Mouse (Mus musculus): Measurements from ENCODE around the gene F7. TPM values are rescaled to one million over a fixed set of nuclear protein-coding genes. Genes with fewer than 3 reads are reported as not detected.

The F7 gene
- polyA plus RNA-seq, 1 experiment from 2014 or later = 0.10 TPM

DNA sequence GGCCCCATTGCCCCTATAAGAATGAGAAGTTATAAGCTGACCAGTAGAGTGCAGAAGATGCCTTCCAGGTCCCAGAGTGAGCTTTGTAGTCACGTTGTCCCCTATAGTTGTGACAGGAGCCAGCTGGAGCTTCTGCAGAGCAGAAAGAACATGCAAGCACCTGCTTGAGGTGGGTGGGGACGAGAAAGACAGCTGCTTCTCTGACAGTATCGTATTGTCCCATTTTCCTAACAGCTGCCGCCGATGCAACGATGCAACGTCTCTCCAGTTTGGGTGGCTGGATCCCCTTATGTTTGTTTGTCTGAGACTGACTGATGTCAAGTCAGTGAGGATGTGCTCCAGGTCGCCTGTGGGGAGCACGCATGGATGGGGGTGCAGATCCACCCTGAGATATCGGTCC, 34.4 kb upstream of the F7 start:
- WGBS = 86% methylated on average over 10 of the region's 10 CpGs
- Histone ChIP-seq H3K4me2 (replicated peaks) (no peak overlapping the region), H3K9ac (no peak overlapping the region), H3K36me3 (peaks cover 46% of the 10 kb centered on the region), H3K27ac (no peak overlapping the region), H3K4me3 (no peak overlapping the region), H3K9me3 (no peaks in the 10 kb centered on the region), H3K27me3 (replicated peaks) (no peaks in the 10 kb centered on the region), H3K4me1 (0 out of 2 replicates have a peak, but pooled peaks cover 3% of the 10 kb centered on the region)
- no peak for ATAC-seq (ENCODE audit: low FRiP score, low read depth)

DNA sequence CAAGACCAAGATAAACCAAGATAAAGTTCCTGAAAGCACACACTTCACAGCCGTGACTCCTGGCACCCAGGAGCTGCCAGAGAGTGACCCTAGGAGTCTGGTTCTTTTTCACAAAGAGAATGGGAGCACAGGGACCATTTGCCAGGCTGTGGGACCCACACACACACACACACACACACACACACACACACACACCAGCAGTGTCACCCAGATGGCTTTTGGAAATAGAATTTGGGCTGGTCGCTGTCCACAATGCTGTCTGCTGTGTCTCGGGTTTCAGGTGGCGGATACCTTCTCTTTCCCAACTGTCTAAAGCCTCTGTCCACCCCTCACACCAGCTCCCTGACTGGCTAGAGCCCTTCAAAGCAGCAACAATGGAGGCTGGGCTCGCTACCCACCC, 31.4 kb upstream of the F7 start:
- WGBS = 66% methylated on average over 5 of the region's 5 CpGs
- no peak for ATAC-seq (ENCODE audit: low FRiP score, low read depth)
- Histone ChIP-seq H3K9me3 (no peaks in the 10 kb centered on the region), H3K27me3 (replicated peaks) (no peaks in the 10 kb centered on the region), H3K36me3 (peaks cover 62% of the 10 kb centered on the region), H3K4me3 (no peak overlapping the region), H3K4me2 (replicated peaks) (no peak overlapping the region), H3K27ac (no peak overlapping the region), H3K4me1 (no peaks in the 10 kb centered on the region), H3K9ac (no peak overlapping the region)

DNA sequence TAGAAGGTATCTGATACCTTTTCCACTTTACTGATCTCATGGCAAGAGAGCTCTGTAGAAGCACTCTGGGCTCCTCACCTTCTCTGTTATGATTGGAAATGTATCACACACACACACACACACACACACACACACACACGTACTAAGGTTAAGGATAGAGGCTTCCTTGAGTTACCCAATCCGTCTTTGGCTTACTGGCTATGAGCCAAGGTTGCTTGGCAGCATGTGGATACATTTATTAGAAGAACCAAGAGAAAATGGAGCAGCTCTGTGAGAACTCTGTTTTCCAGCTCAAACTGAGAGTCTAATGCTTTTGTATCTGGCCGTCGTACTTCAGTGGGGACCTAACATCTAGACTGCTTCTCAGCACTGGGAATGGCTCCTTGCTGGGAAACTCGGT, 30.4 kb upstream of the F7 start:
- WGBS = 79% methylated on average over 5 of the region's 5 CpGs
- Histone ChIP-seq H3K9ac (no peak overlapping the region), H3K27ac (no peak overlapping the region), H3K4me3 (no peak overlapping the region), H3K4me2 (replicated peaks) (no peak overlapping the region), H3K36me3 (peaks cover 71% of the 10 kb centered on the region), H3K4me1 (no peaks in the 10 kb centered on the region), H3K9me3 (no peaks in the 10 kb centered on the region), H3K27me3 (replicated peaks) (no peaks in the 10 kb centered on the region)
- ATAC-seq (ENCODE audit: low FRiP score, low read depth) = no peak

DNA sequence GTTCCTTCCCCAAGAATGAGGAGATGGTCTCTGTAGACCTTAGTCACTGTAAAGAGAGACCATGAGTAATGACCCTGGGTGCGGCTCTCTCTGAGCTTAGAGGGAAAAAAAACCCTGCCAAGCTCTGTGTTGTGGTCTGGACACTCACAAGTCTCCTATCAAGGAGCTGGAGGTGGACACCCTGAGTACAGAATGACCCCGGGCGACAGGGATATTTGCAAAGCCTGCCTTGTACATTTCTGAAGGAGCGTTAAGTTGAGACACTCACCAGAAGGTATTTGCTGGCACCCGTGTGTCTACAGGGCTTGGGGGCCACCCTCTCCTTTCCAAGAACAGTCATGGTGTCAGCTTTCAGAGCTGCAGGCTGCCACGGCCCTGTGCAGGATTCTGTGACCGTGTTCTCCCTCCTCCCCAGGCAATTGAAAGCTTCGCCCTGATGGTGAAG, 29.0 kb upstream of the F7 start:
- H3K27ac ChIP-seq = no peak overlapping the region
- H3K36me3 ChIP-seq = peaks cover 77% of the 10 kb centered on the region
- no peak overlapping the region for H3K4me2 ChIP-seq (replicated peaks)
- no peaks in the 10 kb centered on the region for H3K9me3 ChIP-seq
- no peak overlapping the region for H3K9ac ChIP-seq
- no peaks in the 10 kb centered on the region for H3K4me1 ChIP-seq
- no peak overlapping the region for H3K4me3 ChIP-seq
- no peak for ATAC-seq (ENCODE audit: low FRiP score, low read depth)
- WGBS = 58% methylated on average over 8 of the region's 8 CpGs
- no peaks in the 10 kb centered on the region for H3K27me3 ChIP-seq (replicated peaks)

DNA sequence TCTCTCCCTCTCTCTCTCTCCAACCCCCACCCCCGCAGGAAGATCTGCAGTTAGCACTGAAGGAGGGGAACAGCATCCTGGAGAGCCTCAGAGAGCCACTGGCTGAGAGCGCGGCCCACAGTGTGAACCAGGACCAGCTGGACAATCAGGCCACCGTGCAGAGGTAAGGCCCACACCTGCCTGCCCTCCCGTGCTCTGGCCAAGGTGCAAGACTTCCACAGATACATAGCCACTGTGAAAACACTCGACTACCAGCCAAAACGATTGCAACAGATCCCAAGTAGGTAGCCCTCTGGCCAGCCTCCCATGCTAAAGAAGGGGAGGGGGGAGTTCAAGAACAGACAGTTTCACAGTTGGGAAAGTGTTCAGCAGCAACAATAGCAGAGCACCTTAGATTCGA, 27.5 kb upstream of the F7 start:
- Histone ChIP-seq H3K27me3 (replicated peaks) (no peaks in the 10 kb centered on the region), H3K9ac (no peak overlapping the region), H3K4me2 (replicated peaks) (no peak overlapping the region), H3K4me3 (no peak overlapping the region), H3K9me3 (no peaks in the 10 kb centered on the region), H3K4me1 (no peaks in the 10 kb centered on the region), H3K27ac (no peak overlapping the region), H3K36me3 (peaks cover 89% of the 10 kb centered on the region)
- no peak for ATAC-seq (ENCODE audit: low FRiP score, low read depth)
- 87% methylated on average over 8 of the region's 8 CpGs for WGBS

DNA sequence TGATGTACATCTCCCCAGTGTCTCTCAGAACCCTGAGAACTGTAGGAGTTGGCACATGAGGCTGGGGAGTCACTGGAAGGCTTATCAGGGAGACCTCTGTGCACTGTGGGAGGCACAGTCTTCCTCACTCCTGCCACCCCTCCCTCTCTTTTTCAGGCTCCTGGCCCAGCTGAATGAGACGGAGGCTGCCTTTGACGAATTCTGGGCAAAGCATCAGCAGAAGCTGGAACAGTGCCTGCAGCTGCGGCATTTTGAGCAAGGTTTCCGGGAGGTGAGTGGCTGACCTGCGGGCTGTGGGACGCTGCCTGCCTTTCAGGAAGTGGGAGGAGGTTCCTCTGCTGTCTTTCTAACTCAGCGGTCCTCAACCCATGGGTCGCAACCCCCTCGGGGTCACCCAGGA, 26.0 kb upstream of the F7 start:
- H3K36me3 ChIP-seq = peaks cover 90% of the 10 kb centered on the region
- no peaks in the 10 kb centered on the region for H3K9me3 ChIP-seq
- H3K9ac ChIP-seq = no peak overlapping the region
- H3K4me1 ChIP-seq = no peaks in the 10 kb centered on the region
- 86% methylated on average over 9 of the region's 9 CpGs for WGBS
- H3K27me3 ChIP-seq (replicated peaks) = no peaks in the 10 kb centered on the region
- H3K27ac ChIP-seq = no peak overlapping the region
- no peak overlapping the region for H3K4me2 ChIP-seq (replicated peaks)
- no peak for ATAC-seq (ENCODE audit: low FRiP score, low read depth)
- no peak overlapping the region for H3K4me3 ChIP-seq

DNA sequence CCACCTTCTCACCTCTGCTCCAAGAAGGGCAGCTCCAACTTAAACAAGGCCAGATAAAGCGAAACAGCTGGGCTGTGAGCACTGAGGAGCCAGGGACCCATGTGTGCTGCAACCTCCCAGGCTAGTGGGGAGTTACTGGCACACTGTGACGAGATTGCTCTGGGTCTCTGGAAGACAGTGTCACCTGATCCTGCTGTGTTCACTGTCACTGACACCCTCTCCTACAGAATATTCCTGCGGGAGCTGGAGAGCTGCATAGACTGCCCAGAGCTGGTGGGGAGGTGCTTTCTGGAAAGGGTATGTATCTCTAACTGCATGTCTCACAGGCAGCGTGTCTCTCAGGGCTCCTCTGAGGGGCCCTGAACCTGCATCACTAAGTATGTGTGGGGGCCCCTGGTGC, 18.4 kb upstream of the F7 start:
- H3K36me3 ChIP-seq = peaks cover 96% of the 10 kb centered on the region
- WGBS = 81% methylated on average over 4 of the region's 4 CpGs
- no peaks in the 10 kb centered on the region for H3K27me3 ChIP-seq (replicated peaks)

DNA sequence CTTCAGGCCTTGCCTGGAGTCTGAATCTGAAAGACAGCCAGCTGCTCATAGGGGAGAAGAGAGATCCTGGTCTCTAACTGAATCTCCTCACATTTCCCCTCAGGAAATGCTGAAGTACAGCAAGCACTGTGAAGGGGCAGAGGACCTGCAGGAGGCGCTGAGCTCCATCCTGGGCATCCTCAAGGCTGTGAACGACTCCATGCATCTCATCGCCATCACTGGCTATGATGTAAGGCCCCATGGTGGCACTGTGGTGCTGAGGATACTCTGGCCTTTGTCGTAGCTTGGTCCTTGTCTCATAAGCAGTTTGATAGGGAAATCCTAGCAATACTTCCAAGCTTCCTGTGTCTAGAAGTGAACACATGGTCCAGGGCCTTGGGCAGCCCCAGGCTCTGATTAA, 15.5 kb upstream of the F7 start:
- H3K36me3 ChIP-seq = peaks cover 95% of the 10 kb centered on the region
- H3K4me2 ChIP-seq (replicated peaks) = no peak overlapping the region
- H3K27me3 ChIP-seq (replicated peaks) = no peaks in the 10 kb centered on the region
- H3K4me3 ChIP-seq = no peak overlapping the region
- no peaks in the 10 kb centered on the region for H3K4me1 ChIP-seq
- H3K27ac ChIP-seq = no peak overlapping the region
- ATAC-seq (ENCODE audit: low FRiP score, low read depth) = no peak
- H3K9me3 ChIP-seq = no peaks in the 10 kb centered on the region; the same call in 1 of the 2 replicates
- WGBS = 73% methylated on average over 4 of the region's 4 CpGs
- no peak overlapping the region for H3K9ac ChIP-seq

More for the DNA sequence above, 18.4 kb upstream of the F7 start:
- H3K4me1 ChIP-seq = no peaks in the 10 kb centered on the region
- no peak overlapping the region for H3K27ac ChIP-seq
- H3K9me3 ChIP-seq = no peaks in the 10 kb centered on the region; the same call in 1 of the 2 replicates
- no peak overlapping the region for H3K9ac ChIP-seq
- no peak overlapping the region for H3K4me3 ChIP-seq
- no peak overlapping the region for H3K4me2 ChIP-seq (replicated peaks)
- ATAC-seq (ENCODE audit: low FRiP score, low read depth) = no peak

DNA sequence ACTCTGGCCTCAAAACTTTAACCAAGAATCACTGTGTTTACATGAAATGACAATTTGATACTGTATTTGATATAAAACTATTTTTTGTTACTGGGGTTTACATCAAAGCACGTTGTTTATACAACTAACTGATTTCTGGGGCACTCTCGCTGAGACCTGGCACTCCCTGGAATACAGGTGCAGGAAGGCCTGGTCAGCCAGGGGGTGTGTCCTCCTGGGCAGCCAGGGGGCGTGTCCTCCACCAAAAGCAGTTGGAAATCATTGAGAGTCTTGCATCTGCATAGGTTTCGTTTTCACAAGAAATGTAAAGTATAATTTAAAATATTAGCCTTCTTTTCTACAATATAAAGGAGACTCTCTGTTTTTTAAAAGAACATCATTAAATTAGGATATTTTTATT, 6.3 kb upstream of the F7 start:
- no peak for ATAC-seq (ENCODE audit: low FRiP score, low read depth)
- no peak overlapping the region for H3K4me3 ChIP-seq
- peaks cover 55% of the 10 kb centered on the region for H3K36me3 ChIP-seq
- no peak overlapping the region for H3K4me2 ChIP-seq (replicated peaks)
- no peaks in the 10 kb centered on the region for H3K4me1 ChIP-seq
- WGBS = 66% methylated on average over 4 of the region's 4 CpGs
- H3K27ac ChIP-seq = no peak overlapping the region
- no peak overlapping the region for H3K9ac ChIP-seq
- H3K9me3 ChIP-seq = no peaks in the 10 kb centered on the region
- H3K27me3 ChIP-seq (replicated peaks) = no peaks in the 10 kb centered on the region

DNA sequence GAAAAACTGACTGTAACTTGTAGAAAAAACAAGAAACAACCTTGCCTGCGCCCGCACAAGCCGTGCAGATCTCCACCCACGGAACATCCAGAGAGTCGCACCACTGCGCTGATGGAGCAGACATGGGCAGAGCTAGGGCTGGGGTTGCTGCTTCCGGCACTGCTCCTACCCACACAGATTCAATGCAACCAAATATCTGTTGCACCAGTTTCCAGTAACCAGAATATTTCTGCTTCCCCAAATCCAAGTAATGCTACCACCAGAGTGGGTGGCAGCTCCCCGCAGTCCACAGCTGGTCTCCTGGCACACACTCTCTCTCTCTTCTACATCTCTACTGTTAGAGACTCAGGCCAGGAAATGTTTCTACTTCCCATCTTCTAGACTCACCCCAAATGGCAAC, 4.0 kb upstream of the F7 start:
- Histone ChIP-seq H3K9ac (no peak overlapping the region), H3K4me1 (no peaks in the 10 kb centered on the region), H3K4me3 (no peak overlapping the region), H3K4me2 (replicated peaks) (no peak overlapping the region), H3K27ac (no peak overlapping the region), H3K36me3 (peaks cover 36% of the 10 kb centered on the region), H3K9me3 (no peaks in the 10 kb centered on the region), H3K27me3 (replicated peaks) (no peaks in the 10 kb centered on the region)
- no peak for ATAC-seq (ENCODE audit: low FRiP score, low read depth)
- WGBS = 96% methylated on average over 8 of the region's 8 CpGs

DNA sequence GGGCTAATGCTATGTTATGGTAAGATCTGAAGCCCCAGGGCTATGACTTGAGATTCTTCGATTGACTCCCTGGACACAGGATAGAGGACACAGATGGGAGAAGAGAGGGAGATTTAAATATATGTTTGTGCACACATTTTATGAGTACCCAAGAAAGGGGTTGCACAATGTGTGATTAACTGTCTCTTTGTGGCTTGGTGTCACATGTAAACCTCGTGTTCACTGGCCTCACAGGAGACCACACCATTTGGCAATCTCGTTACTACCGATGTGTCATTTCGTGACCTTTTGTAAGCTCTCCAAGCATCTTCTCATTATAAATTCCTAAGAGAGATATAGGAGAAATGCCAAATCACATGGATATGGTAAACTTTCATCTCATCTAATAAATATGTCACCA, 1.8 kb downstream of the F7 start:
- H3K4me1 ChIP-seq = no peaks in the 10 kb centered on the region
- H3K4me3 ChIP-seq = no peak overlapping the region
- ATAC-seq (ENCODE audit: low FRiP score, low read depth) = no peak
- H3K36me3 ChIP-seq = no peaks in the 10 kb centered on the region
- WGBS = 88% methylated on average over 5 of the region's 5 CpGs
- no peaks in the 10 kb centered on the region for H3K27me3 ChIP-seq (replicated peaks)
- no peaks in the 10 kb centered on the region for H3K9me3 ChIP-seq
- H3K9ac ChIP-seq = no peak overlapping the region
- H3K27ac ChIP-seq = no peak overlapping the region
- H3K4me2 ChIP-seq (replicated peaks) = no peak overlapping the region

DNA sequence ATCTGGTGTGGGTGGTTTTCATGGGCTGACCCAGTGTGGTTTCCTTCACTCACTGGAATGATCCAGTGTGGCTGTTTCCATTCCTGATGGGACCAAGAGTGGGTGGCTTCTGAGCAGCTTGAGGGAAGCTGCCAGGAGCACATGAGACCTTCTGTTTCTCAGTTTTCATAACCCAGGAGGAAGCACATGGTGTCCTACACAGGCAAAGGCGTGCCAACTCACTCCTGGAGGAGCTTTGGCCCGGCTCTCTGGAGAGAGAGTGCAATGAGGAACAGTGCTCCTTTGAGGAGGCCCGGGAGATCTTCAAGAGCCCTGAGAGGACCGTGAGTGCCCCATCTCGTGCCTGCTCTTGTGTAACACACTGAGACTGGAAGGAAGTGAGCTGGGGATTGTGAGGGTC, 2.6 kb downstream of the F7 start:
- no peak for ATAC-seq (ENCODE audit: low FRiP score, low read depth)
- Histone ChIP-seq H3K27ac (no peak overlapping the region), H3K4me2 (replicated peaks) (no peak overlapping the region), H3K36me3 (no peaks in the 10 kb centered on the region), H3K4me1 (no peaks in the 10 kb centered on the region), H3K9me3 (no peaks in the 10 kb centered on the region), H3K9ac (no peak overlapping the region), H3K27me3 (replicated peaks) (no peaks in the 10 kb centered on the region), H3K4me3 (no peak overlapping the region)
- WGBS = 79% methylated on average over 5 of the region's 5 CpGs

DNA sequence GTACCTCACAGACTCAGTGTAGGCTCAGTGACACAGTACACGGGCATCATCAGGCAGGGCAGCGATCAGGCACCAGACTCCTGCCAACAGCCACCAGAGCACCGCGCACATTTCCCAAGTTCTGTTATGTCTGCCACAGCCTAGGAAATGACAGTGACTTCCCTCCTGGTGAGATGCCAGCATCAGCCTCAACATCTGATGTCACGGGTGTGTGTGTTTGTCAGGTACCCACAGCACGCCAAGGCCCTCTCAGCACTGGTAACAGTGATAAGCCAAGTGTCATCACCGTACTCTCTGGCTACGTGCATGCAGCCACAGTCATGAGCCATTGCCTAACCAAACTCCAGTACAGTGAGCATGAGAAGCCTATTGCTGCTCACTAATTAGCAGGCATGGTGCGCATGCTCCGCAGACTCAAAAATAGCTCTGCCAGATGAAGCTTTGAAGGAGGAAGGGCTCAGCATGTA, 10.5 kb downstream of the F7 start:
- Histone ChIP-seq H3K4me1 (no peaks in the 10 kb centered on the region), H3K36me3 (no peaks in the 10 kb centered on the region)
- 93% methylated on average over 10 of the region's 10 CpGs for WGBS

More for the DNA sequence above, 10.5 kb downstream of the F7 start:
- H3K27me3 ChIP-seq (replicated peaks) = no peaks in the 10 kb centered on the region
- no peak overlapping the region for H3K4me3 ChIP-seq
- no peak overlapping the region for H3K9ac ChIP-seq
- H3K4me2 ChIP-seq (replicated peaks) = no peak overlapping the region
- no peak for ATAC-seq (ENCODE audit: low FRiP score, low read depth)
- no peak overlapping the region for H3K27ac ChIP-seq
- no peaks in the 10 kb centered on the region for H3K9me3 ChIP-seq

Measured in neural tube, embryonic 12.5 days (tissue).